Mouse (Mus musculus) testis, postnatal 10 days (tissue): ENCODE data around the gene Tbc1d8.

Experiments used
- DNase-seq: peaks from one replicate; pipeline ENCODE4 v3.0.0; 2021; ENCODE audit warnings: low spot score

The Tbc1d8 gene

DNA sequence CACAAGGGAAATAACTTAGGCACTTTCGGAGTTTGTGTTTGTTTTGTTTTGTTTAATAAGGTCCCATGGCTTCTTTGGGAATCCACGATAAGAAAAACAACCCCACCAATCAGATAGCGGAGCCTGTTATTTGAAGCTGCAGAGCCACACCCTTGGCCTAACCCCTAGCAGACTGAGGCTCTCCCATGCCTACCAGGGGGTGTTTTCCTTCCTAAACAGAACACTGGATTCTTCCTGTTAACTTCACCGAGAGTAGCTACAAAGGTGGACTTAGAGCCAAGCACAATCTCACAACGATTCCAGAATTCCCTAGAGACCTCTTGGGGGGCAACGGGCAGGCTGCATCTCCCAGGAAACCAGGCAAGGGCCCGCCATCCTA is 116.1 kb downstream of the Tbc1d8 start:
- no peak for DNase-seq

DNA sequence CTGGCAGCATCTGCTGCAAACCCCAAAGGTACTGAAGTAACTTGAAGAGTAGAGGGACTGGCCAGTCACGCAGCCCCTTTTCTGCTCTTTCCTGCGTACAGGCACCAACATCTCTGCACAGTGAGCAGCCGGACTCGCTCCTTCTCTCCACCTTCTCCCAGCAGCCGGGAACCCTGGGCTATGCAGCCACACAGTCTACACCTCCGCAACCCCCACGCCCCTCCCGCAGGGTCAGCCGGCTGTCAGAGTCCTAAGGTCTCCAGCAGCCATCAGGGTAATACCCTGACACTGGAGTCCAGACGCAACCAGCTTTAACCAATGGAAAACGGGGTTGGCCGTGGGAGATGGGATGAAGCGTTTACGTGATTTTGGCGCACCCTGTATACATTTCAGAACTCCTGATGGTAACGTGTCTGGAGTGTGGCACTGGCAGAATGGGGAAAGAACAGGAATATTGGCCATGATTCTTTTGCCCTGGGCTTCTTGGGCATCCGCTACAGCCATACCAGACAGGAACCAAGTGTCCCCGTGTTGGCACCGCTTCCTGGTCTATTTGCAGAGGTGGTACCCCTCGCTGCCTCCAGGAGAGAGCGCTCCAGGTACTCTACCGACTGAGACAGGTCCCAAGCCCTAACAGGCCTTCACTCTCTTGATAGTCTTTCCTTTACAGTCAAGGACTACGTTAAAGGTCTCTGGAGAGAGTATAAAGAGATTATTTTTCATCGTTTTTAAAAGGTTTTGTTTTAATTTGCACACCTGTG is 116.6 kb downstream of the Tbc1d8 start:
- DNase-seq, result no peak

DNA sequence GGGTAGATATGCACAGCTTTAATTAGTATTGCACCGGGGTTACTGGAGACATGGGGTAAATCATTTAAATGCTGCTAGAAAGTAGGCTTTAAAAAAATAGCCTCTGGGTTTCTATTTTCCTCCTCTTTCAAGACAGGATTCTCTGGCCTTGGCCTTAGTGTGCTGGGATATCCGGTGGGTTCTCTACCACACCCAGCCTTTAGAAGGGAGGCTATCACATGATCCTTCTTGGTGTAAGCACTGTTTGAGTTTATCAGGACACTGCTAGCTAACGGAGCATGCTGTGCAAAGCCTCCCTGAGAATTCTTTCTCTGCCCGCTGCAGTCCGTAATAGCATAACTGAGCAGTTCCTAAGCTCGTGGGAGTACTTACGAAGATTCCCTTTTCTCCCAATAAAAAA is 129.1 kb downstream of the Tbc1d8 start:
- no peak for DNase-seq

DNA sequence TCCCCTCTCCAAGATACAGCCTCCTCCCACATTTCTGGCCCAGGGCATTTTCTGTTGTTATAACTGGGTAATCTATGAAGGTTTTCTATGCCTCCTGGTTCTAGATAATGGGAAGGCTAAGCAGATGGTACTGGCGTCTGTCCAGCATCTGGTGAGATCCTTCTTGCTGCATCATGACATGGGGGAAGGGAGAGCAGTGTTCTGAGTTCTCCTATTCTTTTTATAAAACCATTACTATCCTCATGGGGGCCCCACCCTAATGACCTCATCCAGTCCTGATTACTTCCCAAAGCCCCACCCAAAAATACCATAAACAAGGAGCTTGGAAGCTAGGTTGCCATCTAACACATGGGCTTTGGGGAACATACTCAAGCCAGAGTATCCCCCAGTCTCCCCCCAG is 129.6 kb downstream of the Tbc1d8 start:
- DNase-seq, result no peak

DNA sequence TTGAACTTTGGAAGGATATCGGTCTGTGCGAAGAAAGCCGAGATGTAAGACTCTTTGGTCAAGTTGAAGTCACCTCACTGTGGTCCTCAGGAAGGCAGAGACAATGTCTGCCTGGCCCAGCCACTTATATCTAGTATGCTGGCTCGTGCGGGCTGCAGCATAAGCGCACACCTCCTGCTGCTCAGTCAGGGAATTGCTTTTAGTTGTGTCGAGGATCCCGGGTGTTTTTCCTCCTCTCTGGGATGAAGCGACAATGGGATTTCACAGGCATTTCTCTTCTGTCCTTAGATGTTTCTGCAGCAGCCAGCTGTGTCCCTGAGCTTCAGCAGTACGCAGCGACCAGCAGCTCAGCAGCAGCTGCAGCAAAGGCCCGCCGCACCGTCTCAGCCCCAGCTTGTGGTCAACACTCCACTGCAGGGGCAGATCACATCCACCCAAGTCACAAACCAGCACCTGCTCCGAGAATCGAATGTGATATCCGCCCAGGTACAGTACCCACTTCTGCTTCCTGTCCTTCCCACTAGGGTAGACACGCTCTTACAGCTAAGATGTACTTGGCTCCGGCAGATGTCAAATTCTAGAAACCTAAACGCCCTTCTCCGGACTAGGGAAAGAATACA is 133.5 kb downstream of the Tbc1d8 start:
- peak; percentile 62 for DNase-seq

DNA sequence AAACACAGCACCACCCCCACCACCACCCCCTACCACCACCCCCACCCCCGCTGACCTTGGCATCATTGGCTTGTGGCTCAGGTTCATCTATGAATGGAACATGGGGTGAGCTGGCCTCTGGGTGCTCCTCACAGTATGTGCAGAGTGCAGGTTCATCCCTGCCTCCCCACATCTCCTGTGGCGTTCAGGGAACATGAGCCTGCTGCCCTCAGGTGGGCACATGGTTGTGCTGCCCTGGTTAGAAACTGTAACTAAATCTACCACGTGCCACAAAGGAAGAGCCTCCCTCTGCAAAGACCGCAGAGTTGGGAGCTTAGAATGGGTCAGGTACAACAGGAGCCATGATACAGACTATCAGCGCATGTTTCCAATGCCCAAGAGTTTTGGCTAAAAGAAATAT is 135.3 kb downstream of the Tbc1d8 start:
- DNase-seq, result no peak

DNA sequence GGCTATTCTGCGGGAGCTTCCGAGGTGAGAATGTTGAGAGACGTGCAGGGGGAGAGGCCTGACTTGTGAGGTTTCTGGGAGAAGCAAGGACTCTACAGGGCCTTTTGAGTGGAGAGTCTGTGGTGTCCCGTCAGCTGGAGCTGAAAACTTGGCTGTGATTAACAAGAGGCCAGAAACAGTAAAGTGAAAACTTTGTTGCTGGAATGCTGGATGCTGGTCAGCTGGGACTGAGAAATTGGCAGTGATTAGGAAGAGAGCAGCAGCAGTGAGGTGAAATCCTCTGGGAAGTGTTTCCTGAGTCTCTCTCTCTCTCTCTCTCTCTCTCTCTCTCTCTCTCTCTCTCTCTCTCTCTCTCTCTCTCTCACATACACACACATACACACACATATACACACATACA is 136.7 kb downstream of the Tbc1d8 start:
- DNase-seq, result no peak

DNA sequence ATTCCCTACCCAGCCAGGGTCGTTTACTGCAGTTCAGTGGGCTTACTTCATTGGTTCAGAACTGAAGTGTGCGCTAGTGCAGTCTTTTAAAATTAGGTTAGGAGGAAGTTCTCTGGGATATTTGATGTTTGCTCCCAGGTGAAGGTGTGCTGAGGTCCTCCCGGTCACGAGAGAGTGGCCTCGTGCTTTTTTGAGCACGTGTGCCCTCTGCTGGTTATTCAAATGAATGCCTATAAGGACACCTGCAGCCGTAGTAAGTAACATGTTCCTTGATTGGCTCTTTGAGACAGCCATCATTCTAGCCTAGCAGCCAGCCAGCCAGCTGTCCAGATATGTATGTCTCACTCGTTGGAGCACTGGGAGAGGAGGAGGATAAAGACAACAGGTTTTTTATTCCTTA is 137.9 kb downstream of the Tbc1d8 start:
- DNase-seq, result no peak

DNA sequence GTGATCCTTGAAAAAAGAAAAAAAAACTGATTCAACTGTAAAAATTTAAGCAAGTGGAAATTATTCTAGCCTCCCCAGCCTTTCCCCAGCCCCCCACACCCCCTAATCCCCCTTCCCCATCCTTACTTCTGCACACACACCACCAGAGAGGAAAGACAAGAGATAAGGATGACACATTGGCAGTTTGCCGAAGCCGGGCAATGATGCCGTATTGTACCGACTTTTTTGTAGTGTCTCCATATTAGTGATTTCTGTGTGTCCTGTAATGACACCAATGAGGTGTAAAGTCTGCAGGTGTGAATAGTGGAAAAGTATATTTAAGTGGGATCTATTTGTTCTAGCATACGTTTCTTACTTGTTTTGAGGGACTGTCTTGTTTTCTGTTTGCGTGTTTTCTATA is 138.4 kb downstream of the Tbc1d8 start:
- DNase-seq, result no peak

DNA sequence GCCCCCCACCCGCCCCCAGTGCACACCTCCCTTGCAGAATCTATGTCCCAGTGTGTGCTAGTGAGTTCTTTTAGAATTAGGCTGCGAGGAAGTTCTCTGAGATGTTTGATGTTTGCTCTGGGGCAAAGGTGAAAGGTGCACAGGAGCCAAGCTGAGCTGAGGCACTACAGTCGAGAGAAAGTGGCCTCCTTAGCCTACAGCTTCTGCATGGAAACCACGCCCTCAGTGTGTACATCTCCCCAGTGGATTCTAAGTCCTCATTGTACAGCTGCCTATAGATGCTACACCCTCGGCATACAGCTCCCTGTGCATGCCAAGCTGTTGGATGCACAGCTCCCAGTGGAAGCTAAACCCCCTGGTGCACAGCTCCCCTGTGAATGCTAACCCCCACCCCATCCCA is 139.1 kb downstream of the Tbc1d8 start:
- no peak for DNase-seq

DNA sequence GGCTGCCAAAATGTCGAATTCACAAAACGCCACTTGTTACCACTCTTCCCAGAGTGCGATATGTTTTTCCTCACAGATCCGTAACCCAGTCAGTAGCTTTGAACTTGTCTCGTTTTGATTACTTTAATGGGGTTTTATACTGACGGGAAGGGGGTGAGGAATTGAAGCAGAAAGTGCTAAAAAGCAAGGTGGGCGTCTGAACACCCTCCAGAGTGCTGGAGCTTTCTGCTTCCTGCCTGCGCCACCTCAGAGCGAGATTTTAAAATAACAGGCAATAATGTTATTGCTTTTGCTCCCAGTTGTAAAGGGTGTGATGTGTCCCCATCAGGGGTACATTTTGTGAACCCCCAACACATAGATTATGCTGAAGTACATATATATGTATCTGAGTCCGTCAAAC is 139.7 kb downstream of the Tbc1d8 start:
- DNase-seq, result no peak

DNA sequence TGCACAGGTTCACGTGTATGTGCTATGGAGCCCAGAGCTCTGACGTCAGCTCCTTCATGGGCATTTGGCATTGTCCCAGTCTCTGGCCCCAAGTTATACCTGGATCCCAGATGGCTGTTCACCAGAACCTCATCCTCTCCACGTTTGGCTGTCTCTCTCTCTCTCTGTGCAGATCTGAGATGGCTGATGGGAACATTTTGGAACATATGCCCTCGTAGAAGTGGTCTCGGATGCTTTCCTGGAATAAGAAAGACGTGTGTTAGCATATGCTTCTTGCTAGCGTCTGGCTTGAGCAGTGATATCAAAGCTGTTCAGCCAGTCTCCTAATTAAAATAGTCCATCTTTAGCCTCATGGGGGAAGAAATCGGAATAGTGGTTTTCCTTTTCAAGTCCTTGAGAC is 141.8 kb downstream of the Tbc1d8 start:
- DNase-seq, result no peak

DNA sequence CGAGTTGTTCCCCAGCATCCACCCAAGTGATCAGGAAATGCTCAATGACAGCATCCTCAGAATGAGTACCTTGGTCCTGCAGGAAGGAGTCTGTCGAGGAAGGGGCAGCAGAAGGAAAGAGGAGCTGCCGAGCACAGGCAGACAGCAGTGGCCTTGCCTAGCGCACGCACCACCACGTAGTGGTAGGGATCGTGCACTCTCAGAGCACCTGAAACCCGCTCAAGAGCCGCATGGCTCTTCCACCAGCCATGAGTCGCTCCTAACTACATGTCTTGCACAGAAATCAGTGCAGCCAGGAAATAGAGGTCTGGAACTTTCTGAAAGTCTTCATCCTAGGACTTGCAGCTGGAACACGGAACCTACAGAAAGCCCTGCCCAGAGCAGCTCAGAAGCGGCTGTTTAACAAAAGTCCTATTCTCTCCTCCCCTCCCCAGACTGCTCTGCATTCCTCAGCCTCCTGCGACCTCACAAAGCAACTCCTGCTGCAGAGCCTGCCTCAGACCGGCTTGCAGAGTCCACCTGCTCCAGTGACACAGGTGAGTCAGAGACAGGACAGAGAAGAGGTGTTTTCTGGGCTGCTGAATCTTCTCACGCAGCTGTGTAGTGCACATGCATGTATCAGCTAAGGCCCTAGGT is 142.9 kb downstream of the Tbc1d8 start:
- no peak for DNase-seq

DNA sequence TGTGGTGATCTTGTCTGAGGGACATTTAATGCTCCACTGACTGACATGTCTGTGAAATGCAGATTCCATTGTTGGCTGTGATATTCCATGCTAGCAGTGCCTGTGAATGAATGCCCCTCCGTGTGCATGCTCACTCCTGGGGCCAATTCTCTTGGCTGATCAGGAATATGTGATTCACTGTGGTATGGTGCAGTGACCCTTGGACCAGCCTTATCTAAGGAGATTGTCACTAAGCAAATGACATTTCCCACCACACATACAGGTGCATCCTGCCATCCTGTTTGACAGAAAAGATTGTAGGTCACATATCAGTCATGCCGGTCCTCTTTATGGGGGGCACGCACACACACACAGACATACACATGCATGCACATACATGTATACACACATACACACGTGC is 146.1 kb downstream of the Tbc1d8 start:
- no peak for DNase-seq

DNA sequence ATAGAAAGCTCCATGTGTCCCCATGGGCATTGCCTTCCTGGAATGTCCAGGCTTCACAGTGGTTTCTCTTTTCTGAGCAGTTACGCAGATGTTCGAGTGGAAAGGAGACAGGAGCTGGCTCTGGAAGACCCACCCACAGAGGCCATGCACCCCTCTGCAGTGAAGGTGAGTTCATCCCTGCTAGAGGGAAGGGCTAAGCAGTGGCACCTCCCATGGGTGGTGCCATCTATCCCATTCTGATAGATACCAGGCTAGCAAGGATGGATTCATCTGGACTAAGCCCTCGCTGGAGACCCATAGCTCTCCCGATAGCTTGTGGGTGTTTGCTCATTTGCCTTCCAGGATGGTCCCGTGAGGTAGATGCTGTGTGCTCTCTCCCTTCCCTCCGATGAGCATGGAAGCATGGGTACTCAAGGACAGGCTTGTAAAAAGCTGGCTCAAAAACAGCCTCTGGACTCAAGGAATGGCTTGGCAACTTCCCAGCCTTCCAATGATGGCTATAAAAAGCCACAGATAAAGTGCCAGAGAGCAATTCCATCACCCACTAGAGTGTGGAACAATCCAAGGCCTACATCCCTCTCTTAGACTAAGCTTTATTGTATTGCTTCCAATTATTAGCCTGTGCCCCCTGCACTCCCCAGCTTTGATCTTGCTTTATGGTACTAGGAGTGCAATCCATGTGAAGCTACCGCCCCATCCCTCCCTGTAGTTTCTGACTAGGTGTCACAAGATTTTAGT is 147.5 kb downstream of the Tbc1d8 start:
- no peak for DNase-seq

DNA sequence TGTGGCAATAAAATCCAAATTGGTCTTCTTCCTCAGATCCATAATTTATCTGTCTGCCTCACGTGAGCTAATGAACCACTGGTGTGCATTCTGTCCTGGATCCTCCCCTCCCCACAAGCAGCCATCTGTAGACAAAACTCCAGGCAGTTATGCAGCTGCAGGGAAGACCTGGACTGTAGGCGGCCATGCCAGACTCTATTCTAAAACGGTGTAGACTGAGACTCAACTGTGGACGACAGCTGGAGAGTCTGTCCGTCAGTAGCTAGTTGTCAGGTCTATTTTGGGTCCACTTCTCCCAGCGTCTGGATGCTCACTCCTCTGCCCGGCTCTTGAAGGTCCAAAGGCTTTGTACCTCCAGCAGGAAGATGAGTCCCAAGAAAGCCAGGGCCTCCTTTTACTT is 151.0 kb downstream of the Tbc1d8 start:
- DNase-seq, result no peak

DNA sequence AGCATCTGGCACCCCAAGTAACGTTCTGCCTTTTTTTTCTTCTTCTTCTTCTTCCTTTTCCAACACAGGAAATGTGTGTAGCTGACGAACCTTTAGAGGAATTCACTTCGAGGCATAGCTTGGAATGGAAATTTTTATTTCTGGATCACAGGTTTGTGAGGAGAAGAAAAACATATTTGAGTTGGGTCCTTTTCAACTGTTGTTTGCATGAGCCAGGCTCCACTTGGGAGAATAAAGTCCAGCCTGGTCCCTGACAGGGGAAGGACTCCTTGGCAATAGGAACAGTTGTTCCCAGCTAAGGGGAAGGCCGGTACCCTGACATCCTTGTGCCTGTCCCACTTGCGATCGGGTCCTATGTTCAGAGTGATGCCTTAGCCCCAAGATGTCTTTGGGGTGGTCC is 153.3 kb downstream of the Tbc1d8 start:
- DNase-seq, result no peak

DNA sequence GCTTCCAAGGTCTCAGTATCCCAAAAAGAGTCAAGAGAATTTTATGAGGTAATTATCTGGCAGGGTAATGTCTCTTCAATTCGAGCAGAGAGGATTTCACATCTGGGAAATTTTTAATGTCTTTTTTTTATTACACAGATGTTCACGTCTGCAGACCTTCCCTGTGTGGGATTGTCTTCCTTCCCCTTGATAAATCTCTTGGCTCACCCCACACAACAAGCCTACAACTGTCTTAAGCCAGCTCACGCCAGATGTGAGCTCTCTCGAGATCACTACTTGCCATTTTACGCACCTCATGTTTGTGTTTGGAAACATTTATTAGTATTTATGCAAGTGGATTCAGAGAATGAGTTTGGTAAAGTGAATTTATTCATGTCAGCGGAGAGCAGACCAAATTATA is 156.6 kb downstream of the Tbc1d8 start:
- no peak for DNase-seq
